Mouse (Mus musculus) intestine, embryonic 16.5 days (tissue): ENCODE results near the gene Usp54. TPM values are rescaled to one million over a fixed set of nuclear protein-coding genes. Genes with fewer than 3 reads are reported as not detected.
A peak's percentile ranks its signal among the peaks of the same experiment; 100 is the strongest.
"Not testable (repeated sequence)": the region's sequence is repeated elsewhere in the genome, so short reads cannot be mapped to it uniquely, and the experiment has no call there.

Experiments
- ATAC-seq: fragments of 200-750 bp; cut with Nextera tagmentation; 2 replicates; pipeline ENCODE4 v1.8.0; 2017; ENCODE audit warnings: moderate TSS enrichment, moderate library complexity
- H3K27ac ChIP-seq: fragments of 300-500 bp; sonication (generic); 2 replicates; pipeline ENCODE4 v1.5.1; 2014; ENCODE audit warnings: mild to moderate bottlenecking, low read length
- H3K27me3 ChIP-seq: fragments of 300-500 bp; sonication (generic); replicated peaks from 2 replicates; pipeline ENCODE4 v1.6.1; 2014; ENCODE audit warnings: low read length, control low read depth, mixed read lengths; ENCODE audit not compliant: control insufficient read depth, insufficient read depth
- H3K36me3 ChIP-seq: fragments of 300-500 bp; sonication (generic); 2 replicates; pipeline ENCODE4 v1.6.1; 2014; ENCODE audit warnings: low read length, control low read depth; ENCODE audit not compliant: control insufficient read depth, insufficient read depth
- H3K4me1 ChIP-seq: fragments of 300-500 bp; sonication (generic); 2 replicates; pipeline ENCODE4 v1.6.1; 2014; ENCODE audit warnings: low read length, control low read depth, mixed read lengths; ENCODE audit not compliant: control insufficient read depth, insufficient read depth
- H3K4me2 ChIP-seq: fragments of 300-500 bp; sonication (generic); 2 replicates; pipeline ENCODE4 v1.6.1; 2014; ENCODE audit warnings: low read depth, low read length, control low read depth
- H3K4me3 ChIP-seq: fragments of 300-500 bp; sonication (generic); 2 replicates; pipeline ENCODE4 v1.5.1; 2014; ENCODE audit warnings: mild to moderate bottlenecking, low read length
- H3K9ac ChIP-seq: fragments of 300-500 bp; sonication (generic); 2 replicates; pipeline ENCODE4 v1.6.1; 2014; ENCODE audit warnings: low read depth, low read length
- H3K9me3 ChIP-seq: fragments of 300-500 bp; sonication (generic); 2 replicates; pipeline ENCODE4 v1.6.1; 2016; ENCODE audit warnings: low read length, control low read depth; ENCODE audit not compliant: control insufficient read depth
- WGBS: fragments of 180-500 bp; shearing (Covaris S2); extraction: QIAGEN DNeasy Blood & Tissue Kit; methylation state at CpG from one replicate; pipeline ENCODE4 v1.1.7; 2014; 5-methylcytosine and 5-hydroxymethylcytosine counted together
- polyA plus RNA-seq: library from polyadenylated mRNA; unstranded; fragments of >200 nt; fragmentation: Nextera tagmentation; extraction: Ambion mirVana; gene quantifications from 2 replicates; pipeline ENCODE4 v1.2.1, GENCODE M21; 2015

Usp54 gene
- polyA plus RNA-seq, 1 experiment from 2014 or later, result 3.1 TPM

- peak; percentile 58 for ATAC-seq
- WGBS, result 2% methylated on average over 16 of the region's 16 CpGs
- Histone ChIP-seq H3K4me3 (peak overlapping the region; percentile 79), H3K4me1 (peaks cover 5% of the 10 kb centered on the region; the same call in 1 of the 2 replicates), H3K9ac (peak overlapping the region; percentile 93), H3K4me2 (peak overlapping the region; percentile 91), H3K9me3 (no peaks in the 10 kb centered on the region), H3K27ac (peak overlapping the region; percentile 59), H3K27me3 (no peaks in the 10 kb centered on the region), H3K36me3 (no peaks in the 10 kb centered on the region)
Measured at GRCm38 (mm10) chr14:20639918-20640619, 794 bp downstream of the Usp54 start.

GRCm38 (mm10) chr14:20638702-20639101 is 2.2 kb downstream of the Usp54 start:
- Histone ChIP-seq H3K27me3 (no peaks in the 10 kb centered on the region), H3K4me3 (no peak overlapping the region), H3K27ac (no peak overlapping the region), H3K9ac (no peak overlapping the region), H3K36me3 (no peaks in the 10 kb centered on the region), H3K9me3 (no peaks in the 10 kb centered on the region), H3K4me2 (no peak overlapping the region), H3K4me1 (peaks cover 5% of the 10 kb centered on the region; the same call in 1 of the 2 replicates)
- ATAC-seq, result no peak
- WGBS, result 92% methylated on average over 6 of the region's 6 CpGs

GRCm38 (mm10) chr14:20637818-20638574 is 2.9 kb downstream of the Usp54 start:
- H3K27ac ChIP-seq, result no peak overlapping the region
- H3K4me3 ChIP-seq, result no peak overlapping the region
- no peaks in the 10 kb centered on the region for H3K36me3 ChIP-seq
- ATAC-seq, result no peak
- H3K9ac ChIP-seq, result no peak overlapping the region
- H3K27me3 ChIP-seq, result no peaks in the 10 kb centered on the region
- WGBS, result 79% methylated on average over 2 of the region's 2 CpGs
- no peak overlapping the region for H3K4me2 ChIP-seq
- peaks cover 5% of the 10 kb centered on the region; the same call in 1 of the 2 replicates for H3K4me1 ChIP-seq
- no peaks in the 10 kb centered on the region for H3K9me3 ChIP-seq

- not testable (repeated sequence) for H3K9me3 ChIP-seq, H3K36me3 ChIP-seq, H3K4me1 ChIP-seq, H3K9ac ChIP-seq, H3K4me3 ChIP-seq, H3K27me3 ChIP-seq, ATAC-seq, H3K27ac ChIP-seq, H3K4me2 ChIP-seq
- 91% methylated on average over 3 of the region's 3 CpGs for WGBS
Measured at GRCm38 (mm10) chr14:20636968-20637367, 3.9 kb downstream of the Usp54 start.

GRCm38 (mm10) chr14:20635546-20635945 is 5.3 kb downstream of the Usp54 start:
- Histone ChIP-seq H3K4me1 (peaks cover 5% of the 10 kb centered on the region; the same call in 1 of the 2 replicates), H3K36me3 (no peaks in the 10 kb centered on the region), H3K4me3 (no peak overlapping the region), H3K27me3 (no peaks in the 10 kb centered on the region), H3K4me2 (no peak overlapping the region), H3K27ac (no peak overlapping the region), H3K9ac (no peak overlapping the region), H3K9me3 (no peaks in the 10 kb centered on the region)
- 0 out of 2 replicates have a peak, but pooled peaks have one; percentile 32 for ATAC-seq
- WGBS, result 71% methylated on average over 2 of the region's 2 CpGs

GRCm38 (mm10) chr14:20631253-20631652 is 9.6 kb downstream of the Usp54 start:
- Histone ChIP-seq H3K4me2 (no peak overlapping the region), H3K9me3 (no peaks in the 10 kb centered on the region), H3K27ac (no peak overlapping the region), H3K9ac (no peak overlapping the region), H3K4me3 (no peak overlapping the region), H3K36me3 (no peaks in the 10 kb centered on the region), H3K27me3 (no peaks in the 10 kb centered on the region), H3K4me1 (no peaks in the 10 kb centered on the region)
- WGBS, result 45% methylated on average over 4 of the region's 4 CpGs
- ATAC-seq, result no peak

- H3K9me3 ChIP-seq, result no peaks in the 10 kb centered on the region
- no peak overlapping the region for H3K4me2 ChIP-seq
- no peak overlapping the region for H3K9ac ChIP-seq
- ATAC-seq, result no peak
- no peaks in the 10 kb centered on the region for H3K4me1 ChIP-seq
- no peak overlapping the region for H3K27ac ChIP-seq
- no peak overlapping the region for H3K4me3 ChIP-seq
- H3K36me3 ChIP-seq, result no peaks in the 10 kb centered on the region
- H3K27me3 ChIP-seq, result no peaks in the 10 kb centered on the region
- WGBS, result 71% methylated on average over 3 of the region's 3 CpGs
Measured at GRCm38 (mm10) chr14:20626971-20627370, 13.9 kb downstream of the Usp54 start.

- H3K4me2 ChIP-seq, result no peak overlapping the region
- H3K27me3 ChIP-seq, result no peaks in the 10 kb centered on the region
- H3K27ac ChIP-seq, result no peak overlapping the region
- peak; percentile 67; the same call in 1 of the 2 replicates for ATAC-seq
- no peak overlapping the region for H3K4me3 ChIP-seq
- no peaks in the 10 kb centered on the region for H3K9me3 ChIP-seq
- H3K36me3 ChIP-seq, result no peaks in the 10 kb centered on the region
- 86% methylated on average over 2 of the region's 2 CpGs for WGBS
- H3K4me1 ChIP-seq, result no peaks in the 10 kb centered on the region
- no peak overlapping the region for H3K9ac ChIP-seq
Measured at GRCm38 (mm10) chr14:20626447-20626846, 14.4 kb downstream of the Usp54 start.

- no peaks in the 10 kb centered on the region for H3K4me1 ChIP-seq
- no peak overlapping the region for H3K4me2 ChIP-seq
- H3K36me3 ChIP-seq, result no peaks in the 10 kb centered on the region
- H3K9ac ChIP-seq, result no peak overlapping the region
- no peaks in the 10 kb centered on the region for H3K9me3 ChIP-seq
- WGBS, result 92% methylated on average over 3 of the region's 3 CpGs
- no peak overlapping the region for H3K27ac ChIP-seq
- H3K4me3 ChIP-seq, result no peak overlapping the region
- H3K27me3 ChIP-seq, result no peaks in the 10 kb centered on the region
- no peak for ATAC-seq
Measured at GRCm38 (mm10) chr14:20622907-20623306, 18.0 kb downstream of the Usp54 start.
